Mouse (Mus musculus) erythroblast, adult 5-6 weeks (primary cell): Measurements from ENCODE around the gene Txnrd3. TPM values are rescaled to one million over a fixed set of nuclear protein-coding genes. Genes with fewer than 3 reads are reported as not detected.

ENCODE experiments used
- ATAC-seq: replicated peaks from 2 replicates; pipeline ENCODE4 v1.8.0; 2016; ENCODE audit warnings: moderate number of reproducible peaks, mild to moderate bottlenecking, moderate TSS enrichment, inconsistent platforms; ENCODE audit not compliant: poor library complexity, low FRiP score, severe bottlenecking
- total RNA-seq, 2 experiments: library from RNA; stranded (forward) in 1 of 2; stranded (reverse) in 1 of 2; fragments of 150-400 nt in 1 of 2; fragments of 200-764, 138-1000 nt in 1 of 2; gene quantifications; 2 replicates each; pipeline versions ENCODE4 v1.2.3 to v1.2.4; 2015 to 2017; ENCODE audit warnings: low replicate concordance in 2 of 2

The Txnrd3 gene
- total RNA-seq, 2 experiments from 2014 or later: 0.77 to 1.7 TPM

DNA sequence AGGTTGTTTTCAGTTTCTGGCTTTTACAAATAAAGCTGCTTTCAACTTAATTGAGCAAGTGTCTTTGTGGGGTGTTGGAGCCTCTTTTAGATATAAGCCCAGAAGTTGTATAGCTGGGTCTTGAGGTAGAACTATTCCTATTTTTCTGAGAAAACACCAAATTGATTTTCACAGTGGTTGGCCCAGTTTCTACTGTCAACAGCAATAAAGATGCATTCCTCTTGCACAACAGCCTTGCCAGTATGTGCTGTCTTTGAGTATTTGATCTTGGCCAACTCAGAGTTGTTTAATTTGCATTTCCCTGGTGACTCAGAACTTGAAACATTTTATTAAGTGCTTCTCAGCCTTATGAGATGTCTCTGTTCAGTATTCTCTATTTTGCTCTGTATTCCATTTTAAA, 74.3 kb downstream of the Txnrd3 start:
- no peak for ATAC-seq

Other genes starting within 250 kb of the Txnrd3 start
- 3.8 TPM in 1 of 2 replicates, not detected in the other for gene Chchd6, start 48.3 kb upstream of the Txnrd3 start, total RNA-seq (2015; ENCODE audit: low replicate concordance)
- gene Chchd6, start 48.3 kb upstream of the Txnrd3 start, total RNA-seq (2017; ENCODE audit: low replicate concordance): 1.7 TPM in 1 of 2 replicates, not detected in the other
- gene Vmn1r40, start 63.6 kb downstream of the Txnrd3 start, total RNA-seq (2015; ENCODE audit: low replicate concordance): not detected in 2 replicates
- gene Vmn1r40, start 63.6 kb downstream of the Txnrd3 start, total RNA-seq (2017; ENCODE audit: low replicate concordance): not detected in 2 replicates
- not detected in 2 replicates for gene Vmn1r41, start 96.8 kb downstream of the Txnrd3 start, total RNA-seq (2015; ENCODE audit: low replicate concordance)
- not detected in 2 replicates for gene Vmn1r41, start 96.8 kb downstream of the Txnrd3 start, total RNA-seq (2017; ENCODE audit: low replicate concordance)
- gene Vmn1r42, start 232.4 kb downstream of the Txnrd3 start, total RNA-seq (2015; ENCODE audit: low replicate concordance): not detected in 2 replicates
- gene Vmn1r42, start 232.4 kb downstream of the Txnrd3 start, total RNA-seq (2017; ENCODE audit: low replicate concordance): not detected in 2 replicates
- gene Vmn1r43, start 232.4 kb downstream of the Txnrd3 start, total RNA-seq (2015; ENCODE audit: low replicate concordance): not detected in 2 replicates
- gene Vmn1r43, start 232.4 kb downstream of the Txnrd3 start, total RNA-seq (2017; ENCODE audit: low replicate concordance): not detected in 2 replicates
- not detected in 2 replicates for gene Vmn1r44, start 239.7 kb downstream of the Txnrd3 start, total RNA-seq (2015; ENCODE audit: low replicate concordance)
- gene Vmn1r44, start 239.7 kb downstream of the Txnrd3 start, total RNA-seq (2017; ENCODE audit: low replicate concordance): not detected in 2 replicates